Comparison of ENCODE assay signal across 8 mouse cellular contexts in genomic region chr4:120730574-120730973, GRCm38 (mm10). TPM values are rescaled to one million over a fixed set of nuclear protein-coding genes. Genes with fewer than 3 reads are reported as not detected.
DNase-seq lines count a peak whose midpoint lies in the region; ATAC-seq and TF ChIP-seq lines count a peak whose summit lies in the region.
"Had no signal": no experiment of that assay in that cellular context is flagged by ENCODE, and none has a peak within 500 bp of the region (broad histone marks: within the 10 kb centered on the region; RNA-seq: fewer than 3 reads in every experiment).

No protein-coding gene starts in this region.

- H3K27me3 ChIP-seq in neural tube, embryonic 11.5 days (ENCODE audit: control insufficient read depth, insufficient read depth, low read length), result 0 out of 2 replicates have a peak, but pooled peaks cover 4% of the 10 kb centered on the region
- no peaks in the 10 kb centered on the region for H3K27me3 ChIP-seq in forebrain, embryonic 16.5 days (replicated peaks; ENCODE audit: control insufficient read depth, insufficient read depth, low read length)
- H3K27me3 ChIP-seq in liver, adult 2 months (ENCODE audit: control insufficient read depth, insufficient read depth, low read length), result 0 out of 2 replicates have a peak, but pooled peaks cover 5% of the 10 kb centered on the region
- peaks cover 11% of the 10 kb centered on the region; the same call in 1 of the 2 replicates for H3K27me3 ChIP-seq in stomach, embryonic 16.5 days (ENCODE audit: control insufficient read depth, insufficient read depth, low read length)

- no peak for DNase-seq in neural tube, embryonic 11.5 days (ENCODE audit: low spot score)
- no peak for DNase-seq in neural tube, embryonic 10.5 days (ENCODE audit: extremely low spot score, low spot score)
- DNase-seq in liver, adult 2 months (ENCODE audit: extremely low read depth, low read depth, low spot score), result no peak
- no peak for DNase-seq in thymus, adult 18-20 months
- DNase-seq in gastrocnemius, postnatal 36 days, result no peak

- H3K27ac ChIP-seq in neural tube, embryonic 11.5 days (ENCODE audit: low read depth, low read length), result no peak overlapping the region
- H3K27ac ChIP-seq in forebrain, embryonic 16.5 days (ENCODE audit: low read length), result no peak overlapping the region
- no peak overlapping the region for H3K27ac ChIP-seq in liver, adult 2 months (replicated peaks; ENCODE audit: insufficient read depth, low read depth, low read length)
- no peak overlapping the region for H3K27ac ChIP-seq in stomach, embryonic 16.5 days (ENCODE audit: low read length)

- no peaks in the 10 kb centered on the region for H3K9me3 ChIP-seq in neural tube, embryonic 11.5 days (ENCODE audit: control insufficient read depth, low read length)
- no peaks in the 10 kb centered on the region for H3K9me3 ChIP-seq in forebrain, embryonic 16.5 days (ENCODE audit: control insufficient read depth, low read length)
- H3K9me3 ChIP-seq in stomach, embryonic 16.5 days (replicated peaks; ENCODE audit: control insufficient read depth, low read length), result no peaks in the 10 kb centered on the region

- H3K9ac ChIP-seq in neural tube, embryonic 11.5 days (ENCODE audit: low read length), result no peak overlapping the region
- H3K9ac ChIP-seq in forebrain, embryonic 16.5 days (replicated peaks; ENCODE audit: low read depth, low read length), result peak overlapping the region; percentile 66; the same call in 1 of the 2 replicates
- no peak overlapping the region for H3K9ac ChIP-seq in liver, adult 2 months (ENCODE audit: low read depth, low read length)
- peak overlapping the region; percentile 68; the same call in 1 of the 2 replicates for H3K9ac ChIP-seq in stomach, embryonic 16.5 days (ENCODE audit: low read length)

- H3K79me2 ChIP-seq in liver, adult 2 months (ENCODE audit: control insufficient read depth, insufficient read depth, low read length), result no peaks in the 10 kb centered on the region

- H3K4me3 ChIP-seq in neural tube, embryonic 11.5 days (ENCODE audit: low read depth, low read length), result peak overlapping the region; percentile 46
- H3K4me3 ChIP-seq in forebrain, embryonic 16.5 days (replicated peaks; ENCODE audit: low read length), result peak overlapping the region; percentile 55
- H3K4me3 ChIP-seq in liver, adult 2 months (ENCODE audit: insufficient read depth, low read depth, low read length), result peak overlapping the region; percentile 71; the same call in 1 of the 2 replicates
- peak overlapping the region; percentile 49 for H3K4me3 ChIP-seq in stomach, embryonic 16.5 days (replicated peaks; ENCODE audit: low read length)

- TF ChIP-seq POLR2A in liver, adult 2 months (IDR thresholded peaks at IDR 0.05; ENCODE audit: extremely low read depth, insufficient read depth, low read length), result no peak

- intact Hi-C loops in gastrocnemius, postnatal 36 days (cut with DNase I), result no loop called here

- H3K4me2 ChIP-seq in neural tube, embryonic 11.5 days (ENCODE audit: low read depth), result peak overlapping the region; percentile 79
- H3K4me2 ChIP-seq in forebrain, embryonic 16.5 days (ENCODE audit: low read length), result peak overlapping the region; percentile 98
- H3K4me2 ChIP-seq in stomach, embryonic 16.5 days (ENCODE audit: low read depth, low read length), result peak overlapping the region; percentile 89

- peak; percentile 31 for ATAC-seq in neural tube, embryonic 11.5 days (ENCODE audit: insufficient read depth, low FRiP score, low TSS enrichment)
- ATAC-seq in forebrain, embryonic 16.5 days, result no peak
- ATAC-seq in stomach, embryonic 16.5 days (ENCODE audit: insufficient read depth, low FRiP score), result no peak

- no peaks in the 10 kb centered on the region for H3K36me3 ChIP-seq in neural tube, embryonic 11.5 days (ENCODE audit: control insufficient read depth, insufficient read depth, low read length)
- no peaks in the 10 kb centered on the region for H3K36me3 ChIP-seq in forebrain, embryonic 16.5 days (ENCODE audit: control insufficient read depth, insufficient read depth)
- H3K36me3 ChIP-seq in liver, adult 2 months (ENCODE audit: control insufficient read depth, insufficient read depth, low read length), result no peaks in the 10 kb centered on the region
- H3K36me3 ChIP-seq in stomach, embryonic 16.5 days (ENCODE audit: control insufficient read depth, insufficient read depth, low read length), result no peaks in the 10 kb centered on the region

- TF ChIP-seq CTCF in liver, adult 2 months (IDR thresholded peaks at IDR 0.05; ENCODE audit: low read depth, low read length), result no peak

- 0 out of 2 replicates have a peak, but pooled peaks cover 2% of the 10 kb centered on the region for H3K4me1 ChIP-seq in neural tube, embryonic 11.5 days (ENCODE audit: control insufficient read depth, insufficient read depth, low read length)
- H3K4me1 ChIP-seq in forebrain, embryonic 16.5 days (replicated peaks; ENCODE audit: control insufficient read depth, insufficient read depth, low read length), result peaks cover 9% of the 10 kb centered on the region
- H3K4me1 ChIP-seq in liver, adult 2 months (ENCODE audit: control insufficient read depth, insufficient read depth, low read length), result peaks cover 7% of the 10 kb centered on the region; the same call in 1 of the 2 replicates
- peaks cover 24% of the 10 kb centered on the region for H3K4me1 ChIP-seq in stomach, embryonic 16.5 days (ENCODE audit: control insufficient read depth, insufficient read depth, low read length)

- 28% methylated on average over 6 of the region's 6 CpGs for WGBS in neural tube, embryonic 11.5 days
- 31% methylated on average over 6 of the region's 6 CpGs for WGBS in forebrain, embryonic 16.5 days
- 32% methylated on average over 6 of the region's 6 CpGs for WGBS in liver, adult 2 months
- WGBS in stomach, embryonic 16.5 days, result 26% methylated on average over 6 of the region's 6 CpGs

RNA-seq across cellular contexts. Expression of gene Kcnq4, which starts 17.8 kb away (rescaled TPM):
- 2.9 and 3.3 TPM in 2 replicates for polyA plus RNA-seq in neural tube, embryonic 11.5 days (2014; fragmentation: Nextera tagmentation; extraction: Ambion mirVana)
- 8.7 and 11.1 TPM in 2 replicates for polyA plus RNA-seq in forebrain, embryonic 16.5 days (2015; fragmentation: Nextera tagmentation; extraction: Ambion mirVana)
- total RNA-seq in liver, adult 2 months (2014; rRNA removed), result 0.28 and 0.34 TPM in 2 replicates
- polyA plus RNA-seq in liver, adult 2 months (2012; rRNA removed), result 0.57 and 0.58 TPM in 2 replicates
- 3.3 and 4.1 TPM in 2 replicates for polyA plus RNA-seq in stomach, embryonic 16.5 days (2015; fragmentation: Nextera tagmentation; extraction: Ambion mirVana)
- total RNA-seq in gastrocnemius, postnatal 36 days (2021), result 10 to 100 TPM; 18.6 to 18.9 TPM
- total RNA-seq: hematopoietic stem cell, adult 5-6 weeks had no signal

Comparison
In these comparisons a context has a peak if more than half of its experiments do, and no peak if none do; other contexts are left out.
1. H3K9ac ChIP-seq: peak in forebrain, embryonic 16.5 days (single experiment) and stomach, embryonic 16.5 days (single experiment); none in neural tube, embryonic 11.5 days (single experiment) and liver, adult 2 months (single experiment).
2. Peak in every context shown above with its lines, with median percentiles within 50 percentile points of each other: H3K4me2 ChIP-seq and H3K4me3 ChIP-seq.